Mouse (Mus musculus): ENCODE data around the gene Pam. TPM values are rescaled to one million over a fixed set of nuclear protein-coding genes. Genes with fewer than 3 reads are reported as not detected.

The Pam gene
- polyA plus RNA-seq, 1 experiment: 14.5 TPM

GRCm38 (mm10) chr1:97873490-97874054 lies 221.9 kb downstream of the Pam start:
- Histone ChIP-seq H3K4me3 (replicated peaks; ENCODE audit: control insufficient read depth, low read depth, low read length) (no peak overlapping the region), H3K27ac (ENCODE audit: control insufficient read depth, insufficient read depth, low read depth, low read length, poor library complexity) (no peak overlapping the region), H3K4me1 (ENCODE audit: control insufficient read depth, insufficient read depth, low read length) (no peaks in the 10 kb centered on the region)
- WGBS: 89% methylated on average over 2 of the region's 2 CpGs
- no peak for TF ChIP-seq POLR2A (IDR thresholded peaks at IDR 0.05; ENCODE audit: borderline replicate concordance, control insufficient read depth, low read depth, low read length)
- no peak for TF ChIP-seq CTCF (IDR thresholded peaks at IDR 0.05; ENCODE audit: control insufficient read depth, insufficient read depth, low read length)

DNA sequence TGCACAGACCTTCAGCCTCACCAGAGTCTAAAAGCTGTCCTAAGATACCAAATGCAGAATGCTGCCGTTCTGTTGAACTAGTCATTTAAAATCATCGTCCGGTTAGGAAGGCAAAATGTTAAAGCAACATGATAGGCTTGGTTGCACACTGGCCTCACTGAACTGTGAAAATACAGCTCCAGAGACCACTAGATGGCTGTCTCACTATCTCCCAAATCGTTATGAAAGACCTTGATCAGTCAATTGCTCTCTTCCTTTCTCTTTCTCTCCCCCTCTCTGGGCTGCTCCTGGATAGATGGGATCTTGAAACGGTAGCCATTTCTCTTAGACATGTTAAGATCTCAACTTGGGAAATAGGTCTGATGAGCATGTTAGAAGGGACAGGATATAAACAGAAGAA lies 223.0 kb downstream of the Pam start:
- no peak for TF ChIP-seq POLR2A (IDR thresholded peaks at IDR 0.05; ENCODE audit: borderline replicate concordance, control insufficient read depth, low read depth, low read length)
- no peak for TF ChIP-seq CTCF (IDR thresholded peaks at IDR 0.05; ENCODE audit: control insufficient read depth, insufficient read depth, low read length)
- Histone ChIP-seq H3K4me3 (replicated peaks; ENCODE audit: control insufficient read depth, low read depth, low read length) (no peak overlapping the region), H3K4me1 (ENCODE audit: control insufficient read depth, insufficient read depth, low read length) (no peaks in the 10 kb centered on the region), H3K27ac (ENCODE audit: control insufficient read depth, insufficient read depth, low read depth, low read length, poor library complexity) (no peak overlapping the region)
- 63% methylated on average over 5 of the region's 5 CpGs for WGBS

GRCm38 (mm10) chr1:97872072-97872471 lies 223.4 kb downstream of the Pam start:
- TF ChIP-seq POLR2A (IDR thresholded peaks at IDR 0.05; ENCODE audit: borderline replicate concordance, control insufficient read depth, low read depth, low read length) (no peak), CTCF (IDR thresholded peaks at IDR 0.05; ENCODE audit: control insufficient read depth, insufficient read depth, low read length) (no peak)
- Histone ChIP-seq H3K27ac (ENCODE audit: control insufficient read depth, insufficient read depth, low read depth, low read length, poor library complexity) (no peak overlapping the region), H3K4me3 (replicated peaks; ENCODE audit: control insufficient read depth, low read depth, low read length) (no peak overlapping the region), H3K4me1 (ENCODE audit: control insufficient read depth, insufficient read depth, low read length) (no peaks in the 10 kb centered on the region)
- WGBS: 82% methylated on average over 2 of the region's 2 CpGs

DNA sequence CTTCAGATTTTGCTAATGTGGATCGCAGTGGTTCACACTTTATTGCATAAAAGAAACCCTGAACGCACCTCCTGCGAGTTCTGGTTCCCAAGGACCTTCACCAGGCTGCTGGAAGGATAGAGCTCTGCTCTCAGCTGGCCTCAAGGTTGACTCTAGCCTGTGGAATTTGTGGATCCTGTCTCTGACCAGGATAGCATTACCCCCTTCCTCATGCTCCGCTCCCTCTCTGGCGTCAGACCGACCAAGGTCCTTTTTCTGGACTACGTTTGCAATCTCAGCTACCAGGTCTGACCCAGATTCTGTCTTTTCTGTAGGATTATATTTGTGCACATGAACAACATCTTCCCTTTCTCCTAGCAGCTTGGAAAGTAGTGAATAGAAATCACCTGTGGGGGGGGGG lies 231.3 kb downstream of the Pam start:
- Histone ChIP-seq H3K4me3 (replicated peaks; ENCODE audit: control insufficient read depth, low read depth, low read length) (no peak overlapping the region), H3K27ac (ENCODE audit: control insufficient read depth, insufficient read depth, low read depth, low read length, poor library complexity) (no peak overlapping the region), H3K4me1 (ENCODE audit: control insufficient read depth, insufficient read depth, low read length) (no peaks in the 10 kb centered on the region)
- no peak for TF ChIP-seq CTCF (IDR thresholded peaks at IDR 0.05; ENCODE audit: control insufficient read depth, insufficient read depth, low read length)
- 88% methylated on average over 7 of the region's 7 CpGs for WGBS

GRCm38 (mm10) chr1:97863140-97863539 lies 232.3 kb downstream of the Pam start:
- Histone ChIP-seq H3K27ac (ENCODE audit: control insufficient read depth, insufficient read depth, low read depth, low read length, poor library complexity) (no peak overlapping the region), H3K4me3 (replicated peaks; ENCODE audit: control insufficient read depth, low read depth, low read length) (no peak overlapping the region), H3K4me1 (ENCODE audit: control insufficient read depth, insufficient read depth, low read length) (no peaks in the 10 kb centered on the region)
- TF ChIP-seq CTCF (IDR thresholded peaks at IDR 0.05; ENCODE audit: control insufficient read depth, insufficient read depth, low read length): no peak
- TF ChIP-seq POLR2A (IDR thresholded peaks at IDR 0.05; ENCODE audit: borderline replicate concordance, control insufficient read depth, low read depth, low read length): no peak
- 91% methylated on average over 9 of the region's 9 CpGs for WGBS

- Histone ChIP-seq H3K4me1 (ENCODE audit: control insufficient read depth, insufficient read depth, low read length) (no peaks in the 10 kb centered on the region), H3K4me3 (replicated peaks; ENCODE audit: control insufficient read depth, low read depth, low read length) (no peak overlapping the region), H3K27ac (ENCODE audit: control insufficient read depth, insufficient read depth, low read depth, low read length, poor library complexity) (no peak overlapping the region)
- TF ChIP-seq POLR2A (IDR thresholded peaks at IDR 0.05; ENCODE audit: borderline replicate concordance, control insufficient read depth, low read depth, low read length) (no peak), CTCF (IDR thresholded peaks at IDR 0.05; ENCODE audit: control insufficient read depth, insufficient read depth, low read length) (no peak)
- WGBS: 79% methylated on average over 5 of the region's 5 CpGs
These were observed 232.7 kb downstream of the Pam start for GRCm38 (mm10) chr1:97862734-97863133.

GRCm38 (mm10) chr1:97854256-97854655 lies 241.2 kb downstream of the Pam start:
- 74% methylated on average over 3 of the region's 3 CpGs for WGBS

DNA sequence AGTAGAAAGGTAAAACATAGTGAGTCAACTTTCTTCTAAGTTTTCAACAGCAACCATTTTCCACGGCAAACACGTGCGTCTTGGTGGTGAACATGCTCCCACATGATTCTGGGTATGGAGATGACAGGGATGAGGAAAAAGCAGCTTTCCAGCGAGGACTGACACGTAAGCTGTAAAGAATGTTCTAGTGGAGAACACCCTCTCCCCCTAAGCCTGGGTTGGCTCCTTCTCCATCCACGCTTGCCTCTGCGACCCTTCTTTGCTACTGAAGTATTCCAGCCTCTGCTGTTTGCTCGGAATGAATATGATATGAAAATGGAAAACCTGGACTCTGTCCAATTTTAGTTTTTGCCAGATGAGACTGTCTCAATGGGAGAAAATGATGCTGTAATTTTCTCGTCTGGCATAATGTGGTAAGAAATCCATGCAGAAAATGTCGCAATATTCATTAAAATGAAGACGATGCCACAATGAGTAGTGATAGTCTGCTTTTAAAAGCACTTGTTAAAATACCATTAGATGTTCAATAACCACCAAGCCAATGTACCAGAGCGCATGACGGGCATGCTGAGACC lies 243.8 kb downstream of the Pam start:
- 87% methylated on average over 13 of the region's 13 CpGs for WGBS
- Histone ChIP-seq H3K27ac (ENCODE audit: control insufficient read depth, insufficient read depth, low read depth, low read length, poor library complexity) (no peak overlapping the region), H3K4me3 (replicated peaks; ENCODE audit: control insufficient read depth, low read depth, low read length) (no peak overlapping the region), H3K4me1 (ENCODE audit: control insufficient read depth, insufficient read depth, low read length) (no peaks in the 10 kb centered on the region)
- no peak for TF ChIP-seq CTCF (IDR thresholded peaks at IDR 0.05; ENCODE audit: control insufficient read depth, insufficient read depth, low read length)
- no peak for TF ChIP-seq POLR2A (IDR thresholded peaks at IDR 0.05; ENCODE audit: borderline replicate concordance, control insufficient read depth, low read depth, low read length)

More at GRCm38 (mm10) chr1:97854256-97854655, 241.2 kb downstream of the Pam start:
- no peak for TF ChIP-seq POLR2A (IDR thresholded peaks at IDR 0.05; ENCODE audit: borderline replicate concordance, control insufficient read depth, low read depth, low read length)
- TF ChIP-seq CTCF (IDR thresholded peaks at IDR 0.05; ENCODE audit: control insufficient read depth, insufficient read depth, low read length): no peak
- Histone ChIP-seq H3K4me1 (ENCODE audit: control insufficient read depth, insufficient read depth, low read length) (no peaks in the 10 kb centered on the region), H3K27ac (ENCODE audit: control insufficient read depth, insufficient read depth, low read depth, low read length, poor library complexity) (no peak overlapping the region), H3K4me3 (replicated peaks; ENCODE audit: control insufficient read depth, low read depth, low read length) (no peak overlapping the region)
